Mouse (Mus musculus) forebrain, embryonic 14.5 days (tissue): ENCODE results near the gene Mea1. TPM values are rescaled to one million over a fixed set of nuclear protein-coding genes. Genes with fewer than 3 reads are reported as not detected.

Experiments used
- ATAC-seq: fragments of 200-750 bp; cut with Nextera tagmentation; 2 replicates; pipeline ENCODE4 v1.8.0; 2017; ENCODE audit warnings: mild to moderate bottlenecking, moderate library complexity
- DNase-seq: peaks from one replicate; pipeline ENCODE4 v3.0.0-alpha.2; 2015; ENCODE audit warnings: low spot score
- H3K27ac ChIP-seq: fragments of 300-500 bp; sonication (generic); 2 replicates; pipeline ENCODE4 v1.5.1; 2014; ENCODE audit warnings: low read depth, mild to moderate bottlenecking, control low read depth, low read length, moderate library complexity
- H3K27me3 ChIP-seq: fragments of 300-500 bp; sonication (generic); replicated peaks from 2 replicates; pipeline ENCODE4 v1.6.1; 2014; ENCODE audit warnings: low read length, control low read depth, mixed read lengths; ENCODE audit not compliant: control insufficient read depth, insufficient read depth
- H3K36me3 ChIP-seq: fragments of 300-500 bp; sonication (generic); 2 replicates; pipeline ENCODE4 v1.6.1; 2014; ENCODE audit warnings: low read length, control low read depth; ENCODE audit not compliant: control insufficient read depth, insufficient read depth
- H3K4me1 ChIP-seq: fragments of 300-500 bp; sonication (generic); 2 replicates; pipeline ENCODE4 v1.6.1; 2014; ENCODE audit warnings: antibody characterized with exemption, low read length, control low read depth; ENCODE audit not compliant: control insufficient read depth, insufficient read depth
- H3K4me2 ChIP-seq: fragments of 300-500 bp; sonication (generic); 2 replicates; pipeline ENCODE4 v1.6.1; 2014; ENCODE audit warnings: mild to moderate bottlenecking, control low read depth, low read length
- H3K4me3 ChIP-seq: fragments of 300-500 bp; sonication (generic); 2 replicates; pipeline ENCODE4 v1.5.1; 2014; ENCODE audit warnings: low read depth, low read length, control low read depth
- H3K9ac ChIP-seq: fragments of 300-500 bp; sonication (generic); 2 replicates; pipeline ENCODE4 v1.6.1; 2014; ENCODE audit warnings: mild to moderate bottlenecking, low read length, control low read depth, moderate library complexity
- H3K9me3 ChIP-seq: fragments of 300-500 bp; sonication (generic); replicated peaks from 2 replicates; pipeline ENCODE4 v1.6.1; 2016; ENCODE audit warnings: low read length, control low read depth, mixed read lengths; ENCODE audit not compliant: control insufficient read depth
- WGBS: fragments of 180-500 bp; shearing (Covaris S2); extraction: QIAGEN DNeasy Blood & Tissue Kit; methylation state at CpG from one replicate; pipeline ENCODE4 v1.1.7; 2014; 5-methylcytosine and 5-hydroxymethylcytosine counted together
- polyA plus RNA-seq: library from polyadenylated mRNA; unstranded; fragments of >200 nt; fragmentation: Nextera tagmentation; extraction: Ambion mirVana; gene quantifications from 2 replicates; pipeline ENCODE4 v1.2.1, GENCODE M21; 2014

Gene Mea1
- polyA plus RNA-seq, 1 experiment from 2014 or later, result 265 TPM

GRCm38 (mm10) chr17:46661351-46661750 lies 17.2 kb upstream of the Mea1 start:
- ATAC-seq, result no peak
- 93% methylated on average over 9 of the region's 9 CpGs for WGBS
- no peaks in the 10 kb centered on the region for H3K9me3 ChIP-seq

GRCm38 (mm10) chr17:46661981-46662380 lies 16.6 kb upstream of the Mea1 start:
- peaks cover 95% of the 10 kb centered on the region for H3K36me3 ChIP-seq

More at GRCm38 (mm10) chr17:46661351-46661750, 17.2 kb upstream of the Mea1 start:
- H3K27ac ChIP-seq, result no peak overlapping the region
- no peaks in the 10 kb centered on the region for H3K27me3 ChIP-seq
- DNase-seq, result no peak
- H3K4me2 ChIP-seq, result no peak overlapping the region
- H3K9ac ChIP-seq, result no peak overlapping the region
- H3K4me3 ChIP-seq, result no peak overlapping the region
- H3K4me1 ChIP-seq, result no peaks in the 10 kb centered on the region
- peaks cover 95% of the 10 kb centered on the region for H3K36me3 ChIP-seq

GRCm38 (mm10) chr17:46662730-46663129 lies 15.9 kb upstream of the Mea1 start:
- H3K27me3 ChIP-seq, result no peaks in the 10 kb centered on the region
- no peaks in the 10 kb centered on the region for H3K9me3 ChIP-seq
- no peak for DNase-seq
- H3K36me3 ChIP-seq, result peaks cover 92% of the 10 kb centered on the region
- no peak overlapping the region for H3K4me3 ChIP-seq
- H3K27ac ChIP-seq, result no peak overlapping the region
- no peaks in the 10 kb centered on the region for H3K4me1 ChIP-seq
- no peak overlapping the region for H3K9ac ChIP-seq
- no peak overlapping the region for H3K4me2 ChIP-seq
- 89% methylated on average over 5 of the region's 5 CpGs for WGBS
- no peak for ATAC-seq

More at GRCm38 (mm10) chr17:46661981-46662380, 16.6 kb upstream of the Mea1 start:
- ATAC-seq (no peak), DNase-seq (no peak)
- H3K27me3 ChIP-seq, result no peaks in the 10 kb centered on the region
- no peaks in the 10 kb centered on the region for H3K4me1 ChIP-seq
- H3K9ac ChIP-seq, result no peak overlapping the region
- no peak overlapping the region for H3K4me3 ChIP-seq
- H3K9me3 ChIP-seq, result no peaks in the 10 kb centered on the region
- WGBS, result 91% methylated on average over 12 of the region's 12 CpGs
- H3K27ac ChIP-seq, result no peak overlapping the region
- no peak overlapping the region for H3K4me2 ChIP-seq

- Histone ChIP-seq H3K4me2 (no peak overlapping the region), H3K4me1 (no peaks in the 10 kb centered on the region), H3K27ac (no peak overlapping the region), H3K9me3 (no peaks in the 10 kb centered on the region), H3K9ac (no peak overlapping the region), H3K4me3 (no peak overlapping the region), H3K27me3 (no peaks in the 10 kb centered on the region), H3K36me3 (peaks cover 80% of the 10 kb centered on the region)
- no peak for DNase-seq
- no peak for ATAC-seq
- 98% methylated on average over 16 of the region's 16 CpGs for WGBS
These were observed 10.9 kb upstream of the Mea1 start for GRCm38 (mm10) chr17:46667712-46668111.

- Histone ChIP-seq H3K4me3 (no peak overlapping the region), H3K4me2 (no peak overlapping the region), H3K27me3 (no peaks in the 10 kb centered on the region), H3K4me1 (peaks cover 6% of the 10 kb centered on the region; the same call in 1 of the 2 replicates), H3K36me3 (peaks cover 60% of the 10 kb centered on the region), H3K9ac (no peak overlapping the region), H3K9me3 (no peaks in the 10 kb centered on the region), H3K27ac (no peak overlapping the region)
- WGBS, result 96% methylated on average over 10 of the region's 10 CpGs
- DNase-seq (no peak), ATAC-seq (no peak)
These were observed 8.7 kb upstream of the Mea1 start for GRCm38 (mm10) chr17:46669911-46670310.

- ATAC-seq, result peak; percentile 95
- H3K4me2 ChIP-seq, result peak within 1 kb of the TSS; percentile 91
- H3K9ac ChIP-seq, result peak within 1 kb of the TSS; percentile 74
- H3K4me1 ChIP-seq, result peaks cover 8% of the 10 kb centered on the region
- peak within 1 kb of the TSS; percentile 49 for H3K27ac ChIP-seq
- peak within 1 kb of the TSS; percentile 67 for H3K4me3 ChIP-seq
- WGBS, result under 1% methylated on average over 43 of the region's 43 CpGs
- peak; percentile 96 for DNase-seq
- H3K27me3 ChIP-seq, result no peaks in the 10 kb centered on the region
- H3K36me3 ChIP-seq, result peaks cover 63% of the 10 kb centered on the region
- H3K9me3 ChIP-seq, result no peaks in the 10 kb centered on the region
These were observed 4.6 kb upstream of the Mea1 start, which contains the start of gene Rrp36 for GRCm38 (mm10) chr17:46673850-46674529. Gene Rrp36 (minus strand): TSS chr17:46674352.

- H3K4me3 ChIP-seq, result peak overlapping the region; percentile 67
- H3K4me1 ChIP-seq, result peaks cover 15% of the 10 kb centered on the region
- peak overlapping the region; percentile 3; the same call in 1 of the 2 replicates for H3K9ac ChIP-seq
- no peaks in the 10 kb centered on the region for H3K27me3 ChIP-seq
- H3K4me2 ChIP-seq, result peak overlapping the region; percentile 91
- no peaks in the 10 kb centered on the region for H3K9me3 ChIP-seq
- WGBS, result 24% methylated on average over 15 of the region's 15 CpGs
- ATAC-seq (peak; percentile 28), DNase-seq (no peak)
- H3K27ac ChIP-seq, result peak overlapping the region; percentile 10
- peaks cover 56% of the 10 kb centered on the region for H3K36me3 ChIP-seq
These were observed 3.9 kb upstream of the Mea1 start for GRCm38 (mm10) chr17:46674530-46675283.

- WGBS, result 70% methylated on average over 9 of the region's 9 CpGs
- DNase-seq (no peak), ATAC-seq (no peak)
- Histone ChIP-seq H3K4me3 (peak overlapping the region; percentile 80; the same call in 1 of the 2 replicates), H3K4me1 (peaks cover 18% of the 10 kb centered on the region), H3K27me3 (no peaks in the 10 kb centered on the region), H3K9me3 (no peaks in the 10 kb centered on the region), H3K9ac (peak overlapping the region; percentile 76), H3K27ac (no peak overlapping the region), H3K4me2 (peak overlapping the region; percentile 77), H3K36me3 (peaks cover 50% of the 10 kb centered on the region)
These were observed 318 bp downstream of the Mea1 start for GRCm38 (mm10) chr17:46678911-46679310.
